Mouse (Mus musculus): Measurements from ENCODE around the gene Snapin. TPM values are rescaled to one million over a fixed set of nuclear protein-coding genes. Genes with fewer than 3 reads are reported as not detected.

The Snapin gene
- 46.1 and 49.2 TPM in 2 replicates for total RNA-seq (2021)
- long read RNA-seq, experiment 1, transcript Snapin-201 (3 exons, 958 nt): minor isoform, 8 of 124 reads
- long read RNA-seq, experiment 1, transcript Snapin-203 (4 exons, 1,928 nt): major isoform, 93 of 124 reads
- long read RNA-seq, experiment 1, transcript Snapin-202 (2 exons, 1,843 nt): minor isoform, 9 of 124 reads
- long read RNA-seq, experiment 1, partial matches to known transcripts: 0 of 124 reads
- long read RNA-seq, experiment 1, other reads (novel, unspliced or antisense): 8 of 124 reads
- long read RNA-seq, experiment 2, transcript Snapin-203 (4 exons, 1,928 nt): major isoform, 31 of 51 reads
- long read RNA-seq, experiment 2, transcript Snapin-202 (2 exons, 1,843 nt): minor isoform, 6 of 51 reads
- long read RNA-seq, experiment 2, partial matches to known transcripts: 1 of 51 reads
- long read RNA-seq, experiment 2, other reads (novel, unspliced or antisense): 7 of 51 reads

GRCm38 (mm10) chr3:90490696-90491256 is at the start of gene Snapin:
TSS of gene Snapin (minus strand) at chr3:90491033.
- DNase-seq: peak; percentile 97

GRCm38 (mm10) chr3:90537905-90538296 is 47.1 kb upstream of the Snapin start:
- no peak for DNase-seq

GRCm38 (mm10) chr3:90537141-90537904 is 46.5 kb upstream of the Snapin start, which contains the start of gene S100a16:
TSS of gene S100a16 (plus strand) at chr3:90537254.
- DNase-seq: peak; percentile 89

GRCm38 (mm10) chr3:90535446-90535845 is 44.6 kb upstream of the Snapin start:
- no peak for DNase-seq

- DNase-seq: no peak
Observed at GRCm38 (mm10) chr3:90531713-90532112, 40.9 kb upstream of the Snapin start.

GRCm38 (mm10) chr3:90527291-90527873 is 36.5 kb upstream of the Snapin start:
- DNase-seq: no peak

GRCm38 (mm10) chr3:90526580-90526979 is 35.7 kb upstream of the Snapin start, which contains the start of gene S100a14:
TSS of gene S100a14 (plus strand) at chr3:90526856.
- no peak for DNase-seq

- no peak for DNase-seq
Observed at GRCm38 (mm10) chr3:90526076-90526475, 35.2 kb upstream of the Snapin start.

GRCm38 (mm10) chr3:90525421-90525820 is 34.6 kb upstream of the Snapin start:
- DNase-seq: peak; percentile 65

- no peak for DNase-seq
Observed at GRCm38 (mm10) chr3:90517711-90518110, 26.9 kb upstream of the Snapin start.

- DNase-seq: no peak
Observed at GRCm38 (mm10) chr3:90515789-90516188, 25.0 kb upstream of the Snapin start.

- peak; percentile 62 for DNase-seq
Observed at GRCm38 (mm10) chr3:90515242-90515641, 24.4 kb upstream of the Snapin start.

GRCm38 (mm10) chr3:90514691-90515090 is 23.9 kb upstream of the Snapin start:
- DNase-seq: peak; percentile 84

- DNase-seq: peak; percentile 88
Observed at GRCm38 (mm10) chr3:90513796-90514590, 23.2 kb upstream of the Snapin start, which contains the start of the genes S100a1 and S100a13. TSS of gene S100a1 (minus strand) at chr3:90514392. TSS of gene S100a13 (plus strand) at chr3:90514435.

GRCm38 (mm10) chr3:90512948-90513642 is 22.3 kb upstream of the Snapin start:
- DNase-seq: no peak

GRCm38 (mm10) chr3:90512276-90512675 is 21.4 kb upstream of the Snapin start:
- no peak for DNase-seq

- no peak for DNase-seq
Observed at GRCm38 (mm10) chr3:90509747-90510123, 18.9 kb upstream of the Snapin start.

- peak; percentile 100 for DNase-seq
Observed at GRCm38 (mm10) chr3:90508950-90509746, 18.3 kb upstream of the Snapin start, which contains the start of gene Chtop. TSS of gene Chtop (minus strand) at chr3:90509498.

- no peak for DNase-seq
Observed at GRCm38 (mm10) chr3:90508287-90508949, 17.6 kb upstream of the Snapin start.
